Mouse (Mus musculus) intestine, embryonic 15.5 days (tissue): ENCODE data around the gene Pheta2. TPM values are rescaled to one million over a fixed set of nuclear protein-coding genes. Genes with fewer than 3 reads are reported as not detected.

Experiments used
- ATAC-seq: fragments of 200-750 bp; cut with Nextera tagmentation; 2 replicates; pipeline ENCODE4 v1.8.0; 2017; ENCODE audit warnings: moderate TSS enrichment, moderate library complexity
- H3K27ac ChIP-seq: fragments of 300-500 bp; sonication (generic); 2 replicates; pipeline ENCODE4 v1.5.1; 2015; ENCODE audit warnings: mild to moderate bottlenecking, inconsistent platforms
- H3K27me3 ChIP-seq: fragments of 300-500 bp; sonication (generic); replicated peaks from 2 replicates; pipeline ENCODE4 v1.6.1; 2015; ENCODE audit warnings: inconsistent platforms
- H3K36me3 ChIP-seq: fragments of 300-500 bp; sonication (generic); 2 replicates; pipeline ENCODE4 v1.6.1; 2015; ENCODE audit warnings: inconsistent platforms
- H3K4me1 ChIP-seq: fragments of 300-500 bp; sonication (generic); replicated peaks from 2 replicates; pipeline ENCODE4 v1.6.1; 2015; ENCODE audit warnings: inconsistent platforms
- H3K4me2 ChIP-seq: fragments of 300-500 bp; sonication (generic); replicated peaks from 2 replicates; pipeline ENCODE4 v1.6.1; 2015; ENCODE audit warnings: mild to moderate bottlenecking, inconsistent platforms
- H3K4me3 ChIP-seq: fragments of 300-500 bp; sonication (generic); replicated peaks from 2 replicates; pipeline ENCODE4 v1.5.1; 2015; ENCODE audit warnings: inconsistent platforms
- H3K9ac ChIP-seq: fragments of 300-500 bp; sonication (generic); 2 replicates; pipeline ENCODE4 v1.6.1; 2015; ENCODE audit warnings: inconsistent platforms
- H3K9me3 ChIP-seq: fragments of 300-500 bp; sonication (generic); 2 replicates; pipeline ENCODE4 v1.6.1; 2016; ENCODE audit warnings: inconsistent platforms
- whole genome bisulfite sequencing: fragments of 180-500 bp; shearing (Covaris S2); methylation state at CpG from one replicate; pipeline ENCODE4 v1.1.7; 2015; 5-methylcytosine and 5-hydroxymethylcytosine counted together
- polyA plus RNA-seq: library from polyadenylated mRNA; unstranded; fragments of >200 nt; fragmentation: Nextera tagmentation; extraction: Ambion mirVana; gene quantifications from 2 replicates; pipeline ENCODE4 v1.2.1, GENCODE M21; 2015

Gene Pheta2
- 13.1 and 13.4 TPM in 2 replicates for polyA plus RNA-seq

DNA sequence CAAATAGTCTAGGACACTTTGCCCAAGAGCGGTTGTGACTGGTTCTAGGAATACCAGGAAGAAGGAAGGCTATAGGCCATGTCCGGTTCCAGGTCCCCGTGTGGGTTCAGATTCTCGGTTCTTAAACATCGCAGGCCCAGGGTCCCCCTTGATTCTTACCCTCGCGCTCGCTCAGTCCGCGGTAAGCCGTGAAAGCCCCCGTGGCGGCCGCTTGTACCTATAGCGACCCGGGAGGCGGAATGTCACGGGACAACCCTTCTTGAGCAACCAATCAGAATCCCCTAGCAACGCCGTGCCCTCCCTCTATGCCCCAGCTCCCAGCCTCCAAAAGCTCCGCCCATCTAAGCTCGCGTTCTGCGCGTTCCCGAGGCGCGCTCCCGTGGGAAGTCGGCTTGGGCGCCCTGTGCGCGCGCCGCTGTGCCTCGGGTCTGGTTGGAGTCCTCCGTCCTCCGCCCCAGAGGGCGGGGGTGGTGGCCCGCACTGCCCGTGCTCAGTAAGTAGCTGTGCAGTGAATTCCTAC lies at the start of gene Pheta2, which contains the start of the genes Naga and Smdt1:
Gene Pheta2, plus strand, starts transcription at position 350 of the 520 bp plus-strand sequence.
Gene Naga, minus strand, starts transcription at position 333 of the 520 bp plus-strand sequence.
Gene Smdt1, plus strand, starts transcription at position 367 of the 520 bp plus-strand sequence.
- H3K27me3 ChIP-seq: no peaks in the 10 kb centered on the region
- H3K36me3 ChIP-seq: peaks cover 18% of the 10 kb centered on the region
- ATAC-seq: peak; percentile 90
- H3K9me3 ChIP-seq: no peaks in the 10 kb centered on the region
- under 1% methylated on average over 41 of the region's 41 CpGs for WGBS
- peak within 1 kb of the TSS; percentile 75 for H3K27ac ChIP-seq
- H3K4me3 ChIP-seq: peak within 1 kb of the TSS; percentile 58
- H3K9ac ChIP-seq: peak within 1 kb of the TSS; percentile 70
- H3K4me1 ChIP-seq: peaks cover 37% of the 10 kb centered on the region
- H3K4me2 ChIP-seq: peak within 1 kb of the TSS; percentile 73

DNA sequence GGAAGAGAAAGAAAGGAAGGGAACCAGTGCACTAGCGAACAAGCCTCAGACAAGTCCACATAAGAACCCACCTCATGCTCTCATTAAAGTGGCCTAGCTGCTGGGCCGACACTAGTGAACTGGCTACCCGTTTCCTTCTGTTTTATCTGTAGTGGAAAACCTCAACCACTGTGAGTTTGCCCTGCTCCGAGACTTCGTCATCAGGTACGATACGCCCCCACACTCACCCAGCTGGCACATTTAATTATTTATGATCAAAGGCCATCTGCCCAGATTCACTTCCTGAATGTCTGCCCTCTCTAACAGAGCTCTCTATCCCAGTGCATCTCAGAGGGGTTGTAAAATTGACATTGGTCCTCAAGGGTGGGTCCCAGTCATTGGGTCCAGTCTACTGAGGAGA lies 48.5 kb upstream of the Pheta2 start:
- no peak overlapping the region for H3K9ac ChIP-seq
- WGBS: 83% methylated on average over 7 of the region's 7 CpGs
- ATAC-seq: no peak

DNA sequence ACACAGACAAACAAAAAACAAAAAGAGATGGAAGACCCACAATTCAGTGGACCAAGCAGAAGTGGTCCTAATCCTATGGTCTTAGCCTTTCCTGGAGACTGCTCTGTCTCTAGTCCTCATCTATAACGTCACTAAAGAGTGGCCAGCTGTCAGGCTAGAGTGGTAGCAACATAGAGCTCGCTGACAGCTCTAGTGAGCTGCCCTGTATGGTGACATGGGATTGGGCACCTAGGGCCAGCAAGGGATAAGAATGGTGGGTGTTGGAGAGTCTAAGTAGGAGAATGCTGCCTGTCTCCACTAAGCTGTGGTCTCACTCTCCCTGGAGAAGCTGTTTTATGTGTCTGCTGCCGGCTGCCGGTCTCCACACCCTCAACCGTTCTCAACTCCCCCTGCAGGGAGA lies 45.9 kb upstream of the Pheta2 start:
- Histone ChIP-seq H3K36me3 (no peaks in the 10 kb centered on the region), H3K27ac (no peak overlapping the region), H3K4me1 (peaks cover 12% of the 10 kb centered on the region), H3K27me3 (no peaks in the 10 kb centered on the region), H3K4me3 (no peak overlapping the region), H3K4me2 (peak overlapping the region; percentile 50), H3K9ac (no peak overlapping the region), H3K9me3 (no peaks in the 10 kb centered on the region)
- no peak for ATAC-seq
- 16% methylated on average over 5 of the region's 5 CpGs for WGBS

More for the DNA sequence above, 48.5 kb upstream of the Pheta2 start:
- H3K4me2 ChIP-seq: no peak overlapping the region
- peaks cover 12% of the 10 kb centered on the region for H3K4me1 ChIP-seq
- H3K27me3 ChIP-seq: no peaks in the 10 kb centered on the region
- no peak overlapping the region for H3K4me3 ChIP-seq
- H3K9me3 ChIP-seq: no peaks in the 10 kb centered on the region
- no peak overlapping the region for H3K27ac ChIP-seq
- no peaks in the 10 kb centered on the region for H3K36me3 ChIP-seq

DNA sequence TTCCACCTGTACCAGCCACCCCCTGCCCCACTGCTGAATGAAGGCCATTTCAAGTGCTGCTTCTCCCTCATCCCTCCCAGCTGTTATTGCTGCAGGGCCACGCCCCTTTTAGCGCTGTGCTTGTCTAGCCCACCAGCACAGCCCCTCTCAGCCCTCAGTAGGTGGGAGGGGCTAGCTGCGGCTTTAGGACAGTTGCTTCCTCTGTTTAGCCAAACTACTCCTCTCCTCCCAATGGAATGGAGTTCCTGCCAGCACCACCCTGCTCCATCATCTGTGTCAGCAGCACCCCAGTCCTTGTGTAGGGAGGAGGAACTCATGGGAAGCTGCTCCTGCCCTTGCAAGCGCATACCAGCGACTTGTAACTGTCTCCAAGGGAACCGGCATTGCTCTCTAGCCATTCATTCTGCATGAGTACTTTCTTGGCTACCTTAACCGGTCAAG lies 45.5 kb upstream of the Pheta2 start:
- WGBS: 5% methylated on average over 7 of the region's 7 CpGs
- Histone ChIP-seq H3K36me3 (no peaks in the 10 kb centered on the region), H3K27me3 (no peaks in the 10 kb centered on the region), H3K9me3 (no peaks in the 10 kb centered on the region), H3K27ac (no peak overlapping the region), H3K4me3 (no peak overlapping the region), H3K4me2 (peak overlapping the region; percentile 50), H3K4me1 (peaks cover 12% of the 10 kb centered on the region), H3K9ac (no peak overlapping the region)
- peak; percentile 53 for ATAC-seq

DNA sequence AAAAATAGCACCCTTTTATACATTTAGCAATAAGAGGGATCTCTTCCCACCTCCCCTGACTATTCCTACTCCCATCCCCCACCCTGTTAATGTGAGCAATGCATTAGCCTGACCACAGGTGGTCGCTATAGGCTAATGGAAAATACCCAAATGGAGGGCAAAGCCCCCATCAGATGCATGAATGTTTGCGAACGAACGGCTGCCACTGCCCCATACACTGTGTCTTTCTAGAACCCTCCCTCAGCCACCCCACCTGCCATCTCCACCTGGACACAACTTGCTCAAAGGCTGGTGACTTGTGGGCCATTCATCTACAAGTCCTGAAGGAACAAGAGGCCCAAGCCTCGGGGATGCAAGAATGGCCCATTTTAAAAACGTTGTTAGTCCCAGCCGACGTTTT lies 44.7 kb upstream of the Pheta2 start:
- H3K27me3 ChIP-seq: no peaks in the 10 kb centered on the region
- no peak overlapping the region for H3K4me2 ChIP-seq
- no peaks in the 10 kb centered on the region for H3K9me3 ChIP-seq
- H3K27ac ChIP-seq: no peak overlapping the region
- peaks cover 12% of the 10 kb centered on the region for H3K4me1 ChIP-seq
- no peak overlapping the region for H3K9ac ChIP-seq
- H3K36me3 ChIP-seq: no peaks in the 10 kb centered on the region
- 40% methylated on average over 8 of the region's 8 CpGs for WGBS
- no peak overlapping the region for H3K4me3 ChIP-seq
- no peak for ATAC-seq

DNA sequence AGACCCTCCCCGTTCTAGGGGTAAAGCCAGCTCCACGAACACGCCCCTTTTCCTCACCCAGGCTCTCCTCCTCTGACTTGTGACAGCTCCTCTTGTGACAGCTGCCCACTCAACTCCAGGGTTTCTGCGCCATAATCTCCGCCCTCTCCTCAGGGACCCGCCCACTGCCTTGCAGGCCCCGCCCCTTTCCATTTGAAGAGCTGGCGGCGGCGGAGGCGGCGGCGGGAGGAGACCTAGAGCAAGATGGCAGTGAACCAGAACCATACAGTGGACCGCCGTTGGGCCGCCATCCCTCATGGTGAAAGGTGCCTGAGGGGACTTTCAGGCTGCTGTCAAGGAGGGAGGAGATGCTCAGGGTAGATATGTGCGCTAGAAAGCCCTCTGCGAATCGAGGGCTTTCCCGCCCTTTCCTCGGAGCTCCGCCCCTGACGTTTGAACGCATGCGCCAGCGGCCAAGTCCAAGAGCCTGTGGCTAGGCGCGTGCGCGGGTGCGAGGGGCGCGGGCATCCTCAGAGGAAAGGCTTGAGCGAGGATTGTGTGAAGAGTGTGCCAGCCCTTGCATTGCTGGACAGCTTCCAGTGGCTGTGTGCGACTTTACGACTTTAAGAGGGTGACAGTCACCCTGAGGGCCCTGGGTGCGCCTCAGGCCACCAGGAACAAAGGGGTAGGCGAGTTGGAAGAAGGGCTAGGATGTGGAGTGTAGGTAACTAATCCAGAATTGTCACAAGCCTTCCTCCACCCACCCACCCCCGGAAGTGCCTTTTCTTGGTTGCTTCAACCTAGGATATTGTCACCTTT lies 39.8 kb upstream of the Pheta2 start, which contains the start of gene Wbp2nl:
Gene Wbp2nl, plus strand, starts transcription at position 191 of the 798 bp plus-strand sequence.
- Histone ChIP-seq H3K4me2 (peak within 1 kb of the TSS; percentile 2), H3K9ac (no peak within 1 kb of the TSS), H3K4me1 (no peaks in the 10 kb centered on the region), H3K27ac (no peak within 1 kb of the TSS), H3K36me3 (no peaks in the 10 kb centered on the region), H3K4me3 (no peak within 1 kb of the TSS), H3K9me3 (no peaks in the 10 kb centered on the region), H3K27me3 (no peaks in the 10 kb centered on the region)
- ATAC-seq: no peak
- WGBS: 50% methylated on average over 39 of the region's 39 CpGs

DNA sequence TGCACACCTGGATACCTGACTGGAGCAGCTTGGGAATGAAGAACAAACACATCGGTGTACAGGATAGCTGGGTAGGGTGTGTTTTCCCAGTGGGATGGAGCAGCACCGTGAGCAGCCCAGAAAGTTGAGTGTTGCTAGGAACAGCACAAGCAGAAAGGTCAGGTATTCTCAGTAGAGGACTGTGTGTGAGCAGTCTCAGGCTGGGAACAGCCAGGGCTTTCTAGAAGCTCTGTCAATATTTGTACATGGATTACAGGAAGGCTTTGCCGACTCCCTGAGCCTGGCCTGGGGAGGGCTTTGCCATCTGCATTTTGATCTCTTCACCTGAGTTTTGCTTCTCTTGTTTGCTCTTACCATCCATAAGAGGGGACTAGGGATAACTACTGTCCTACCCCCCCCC lies 31.6 kb upstream of the Pheta2 start:
- H3K4me3 ChIP-seq: no peak overlapping the region
- 70% methylated on average over 3 of the region's 3 CpGs for WGBS
- no peaks in the 10 kb centered on the region; the same call in 1 of the 2 replicates for H3K4me1 ChIP-seq
- no peaks in the 10 kb centered on the region for H3K27me3 ChIP-seq
- peak; percentile 82 for ATAC-seq
- H3K27ac ChIP-seq: no peak overlapping the region
- no peaks in the 10 kb centered on the region for H3K36me3 ChIP-seq
- no peaks in the 10 kb centered on the region for H3K9me3 ChIP-seq
- H3K9ac ChIP-seq: no peak overlapping the region
- H3K4me2 ChIP-seq: no peak overlapping the region

DNA sequence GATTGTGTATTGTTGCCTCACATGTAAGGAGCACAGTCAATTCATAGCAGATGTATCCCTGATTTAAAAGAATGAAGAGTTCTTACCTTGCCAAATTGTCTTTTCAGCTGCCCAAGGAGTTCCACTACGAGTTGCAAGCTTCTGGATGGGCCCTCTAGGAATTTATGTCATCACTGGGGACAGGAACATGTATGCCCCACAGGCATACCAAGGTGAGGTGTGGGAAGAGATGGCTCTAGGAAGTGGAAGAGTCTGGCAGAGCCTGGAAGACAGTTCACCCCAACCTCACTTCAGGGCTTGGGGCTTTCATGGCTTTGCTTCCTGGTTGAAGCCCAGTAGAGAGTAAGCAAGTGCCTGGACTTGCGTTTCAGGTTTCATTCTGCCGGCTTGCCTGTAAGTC lies 30.3 kb upstream of the Pheta2 start:
- H3K4me1 ChIP-seq: no peaks in the 10 kb centered on the region; the same call in 1 of the 2 replicates
- H3K4me3 ChIP-seq: no peak overlapping the region
- 49% methylated on average over 3 of the region's 3 CpGs for WGBS
- ATAC-seq: no peak
- no peaks in the 10 kb centered on the region for H3K36me3 ChIP-seq
- no peak overlapping the region for H3K4me2 ChIP-seq
- no peaks in the 10 kb centered on the region for H3K9me3 ChIP-seq
- no peaks in the 10 kb centered on the region for H3K27me3 ChIP-seq
- no peak overlapping the region for H3K9ac ChIP-seq
- H3K27ac ChIP-seq: no peak overlapping the region

DNA sequence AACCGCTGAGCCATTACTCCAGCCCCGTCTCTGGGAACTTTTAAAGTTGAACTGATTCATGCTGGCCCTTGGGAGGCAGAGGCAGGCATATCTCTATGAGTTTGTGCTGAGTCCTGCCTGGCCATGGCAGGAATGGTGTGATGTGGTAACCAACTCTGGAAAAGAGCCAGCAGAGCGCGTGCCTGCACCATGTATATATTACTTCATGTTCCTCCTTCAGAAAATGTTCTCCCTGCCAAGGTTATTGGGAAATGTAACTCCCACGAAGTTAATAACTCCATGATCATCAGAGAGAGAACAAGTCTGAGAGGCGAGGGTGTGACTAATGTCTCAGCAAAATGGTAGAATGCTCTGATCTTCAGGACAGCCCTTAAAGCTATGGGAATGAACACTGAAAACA lies 20.9 kb upstream of the Pheta2 start:
- no peaks in the 10 kb centered on the region for H3K27me3 ChIP-seq
- no peak for ATAC-seq
- no peak overlapping the region for H3K27ac ChIP-seq
- H3K4me1 ChIP-seq: no peaks in the 10 kb centered on the region
- no peak overlapping the region for H3K4me2 ChIP-seq
- no peaks in the 10 kb centered on the region for H3K9me3 ChIP-seq
- H3K36me3 ChIP-seq: no peaks in the 10 kb centered on the region
- WGBS: 78% methylated on average over 6 of the region's 6 CpGs
- no peak overlapping the region for H3K9ac ChIP-seq
- no peak overlapping the region for H3K4me3 ChIP-seq

DNA sequence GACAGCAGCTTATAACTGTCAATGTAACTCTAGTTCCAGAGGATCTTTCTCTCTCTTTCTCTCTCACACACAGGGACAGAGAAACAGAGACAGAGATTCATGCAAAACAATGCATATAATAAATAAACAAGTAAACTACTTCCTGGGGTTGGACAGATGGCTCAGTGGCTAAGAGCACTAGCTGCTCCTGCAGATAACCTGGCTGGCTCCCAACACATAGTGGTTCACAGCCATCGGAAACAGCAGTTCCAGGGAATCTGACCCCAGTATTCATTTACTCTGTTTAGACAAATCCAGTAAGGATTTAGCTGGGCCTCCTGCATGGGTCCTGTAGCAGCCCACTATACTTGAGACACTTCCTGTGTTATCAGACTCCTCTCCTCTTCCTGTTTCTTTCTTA lies 19.1 kb upstream of the Pheta2 start:
- Histone ChIP-seq H3K27me3 (no peaks in the 10 kb centered on the region), H3K4me1 (no peaks in the 10 kb centered on the region), H3K9me3 (no peaks in the 10 kb centered on the region), H3K4me2 (no peak overlapping the region), H3K36me3 (no peaks in the 10 kb centered on the region), H3K9ac (no peak overlapping the region), H3K4me3 (no peak overlapping the region), H3K27ac (no peak overlapping the region)
- 29% methylated on average over 1 of the region's 1 CpGs for WGBS
- ATAC-seq: no peak

DNA sequence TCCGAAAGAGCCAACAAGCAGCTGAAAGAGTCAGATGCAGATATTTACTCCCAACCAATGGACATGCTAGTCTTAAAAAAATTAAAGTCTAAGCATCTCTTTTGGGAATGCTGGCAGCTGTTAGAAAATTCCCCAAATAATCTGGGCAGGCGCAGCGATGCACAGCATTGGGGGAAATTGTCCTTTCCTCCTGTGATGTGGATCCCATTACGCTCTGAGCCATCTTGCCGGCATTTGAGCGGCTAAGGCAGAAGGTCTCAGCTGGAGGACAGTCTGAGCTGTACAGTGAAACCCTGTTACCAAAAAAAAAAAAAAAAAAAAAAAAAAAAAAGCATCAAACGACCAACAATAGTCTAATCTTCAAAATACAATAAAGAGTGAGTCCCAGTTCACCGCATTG lies 16.5 kb upstream of the Pheta2 start:
- H3K4me2 ChIP-seq: no peak overlapping the region
- WGBS: 71% methylated on average over 8 of the region's 8 CpGs
- ATAC-seq: no peak

DNA sequence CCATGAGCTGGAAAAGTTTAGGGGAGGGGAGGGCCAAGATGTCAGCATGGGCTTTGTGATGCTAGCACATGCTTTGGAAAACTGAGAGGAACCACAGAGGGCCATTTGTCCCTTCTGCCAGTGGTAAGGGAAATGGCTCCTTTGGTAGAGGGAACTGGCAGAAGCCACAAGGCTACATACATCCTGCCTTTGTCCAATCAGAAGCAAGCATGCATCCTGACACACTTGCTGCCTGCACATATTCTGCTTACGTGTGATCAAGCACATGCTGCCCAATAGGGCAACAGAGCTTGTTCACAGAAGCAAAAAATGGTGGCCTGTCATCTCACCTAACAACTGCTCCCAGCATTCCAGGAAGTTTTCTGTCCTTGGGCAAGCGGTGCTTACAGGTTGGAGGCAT lies 13.4 kb upstream of the Pheta2 start:
- 69% methylated on average over 2 of the region's 2 CpGs for WGBS

More for the DNA sequence above, 16.5 kb upstream of the Pheta2 start:
- H3K27ac ChIP-seq: no peak overlapping the region
- H3K4me3 ChIP-seq: no peak overlapping the region
- H3K9me3 ChIP-seq: no peaks in the 10 kb centered on the region
- no peak overlapping the region for H3K9ac ChIP-seq
- H3K27me3 ChIP-seq: no peaks in the 10 kb centered on the region
- no peaks in the 10 kb centered on the region for H3K36me3 ChIP-seq
- H3K4me1 ChIP-seq: 0 out of 2 replicates have a peak, but pooled peaks cover 3% of the 10 kb centered on the region

More for the DNA sequence above, 13.4 kb upstream of the Pheta2 start:
- no peak for ATAC-seq
- H3K27me3 ChIP-seq: no peaks in the 10 kb centered on the region
- peaks cover 7% of the 10 kb centered on the region; the same call in 1 of the 2 replicates for H3K36me3 ChIP-seq
- H3K9ac ChIP-seq: no peak overlapping the region
- H3K27ac ChIP-seq: no peak overlapping the region
- H3K9me3 ChIP-seq: no peaks in the 10 kb centered on the region
- H3K4me1 ChIP-seq: 0 out of 2 replicates have a peak, but pooled peaks cover 3% of the 10 kb centered on the region
- H3K4me2 ChIP-seq: no peak overlapping the region
- no peak overlapping the region for H3K4me3 ChIP-seq
